ENCODE assay signal across 8 mouse cellular contexts in genomic region chr11:116592428-116592827, GRCm38 (mm10). TPM values are rescaled to one million over a fixed set of nuclear protein-coding genes. Genes with fewer than 3 reads are reported as not detected.
A peak's percentile ranks its signal among the peaks of the same experiment; 100 is the strongest.
DNase-seq lines count a peak whose midpoint lies in the region; ATAC-seq lines count a peak whose summit lies in the region.

No protein-coding gene starts in this region.

- no peak overlapping the region for H3K4me2 ChIP-seq in intestine, embryonic 14.5 days (ENCODE audit: low read length)

- no peaks in the 10 kb centered on the region for H3K9me3 ChIP-seq in intestine, embryonic 14.5 days (ENCODE audit: control insufficient read depth, low read length)

- no peak overlapping the region for H3K27ac ChIP-seq in intestine, embryonic 14.5 days (ENCODE audit: low read depth)

- 0 out of 2 replicates have a peak, but pooled peaks cover 7% of the 10 kb centered on the region for H3K27me3 ChIP-seq in intestine, embryonic 14.5 days (replicated peaks; ENCODE audit: control insufficient read depth, insufficient read depth, low read length)

- H3K4me1 ChIP-seq in intestine, embryonic 14.5 days (replicated peaks; ENCODE audit: control insufficient read depth, insufficient read depth, low read length): no peaks in the 10 kb centered on the region

- 0 out of 2 replicates have a peak, but pooled peaks have one; percentile 28 for ATAC-seq in intestine, embryonic 14.5 days (replicated peaks; ENCODE audit: low FRiP score, low TSS enrichment, low read depth)

- no peak overlapping the region for H3K4me3 ChIP-seq in intestine, embryonic 14.5 days (ENCODE audit: low read depth, low read length)

- no peaks in the 10 kb centered on the region for H3K36me3 ChIP-seq in intestine, embryonic 14.5 days (ENCODE audit: control insufficient read depth, insufficient read depth, low read length)

- peak; percentile 90 to 98 for DNase-seq in adrenal gland, adult (ENCODE audit: inconsistent age in 2 of 2, low spot score in 1 of 2)
- peak; percentile 97 for DNase-seq in embryo, embryonic 10.5 days (ENCODE audit: low spot score)
- DNase-seq in gastrocnemius, postnatal 25 days: peak; percentile 85
- DNase-seq in intestine, embryonic 14.5 days (ENCODE audit: low spot score): peak; percentile 98
- DNase-seq in left cerebral cortex, postnatal 10 days (ENCODE audit: extremely low spot score in 1 of 2, low spot score in 2 of 2): peak; percentile 92
- DNase-seq in mesoderm, embryonic 11.5 days (ENCODE audit: low read depth, low spot score): peak; percentile 96
- peak; percentile 85 to 88 for DNase-seq in right cerebral cortex, postnatal 36 days (ENCODE audit: low spot score in 2 of 2)
- peak; percentile 88 to 95 for DNase-seq in urinary bladder, postnatal 4 days (ENCODE audit: low spot score in 2 of 2)

- no peak overlapping the region for H3K9ac ChIP-seq in intestine, embryonic 14.5 days (ENCODE audit: low read length)

- intact Hi-C loops in left cerebral cortex, postnatal 10 days (cut with DNase I): no loop called here

RNA-seq across cellular contexts. Expression of gene Aanat, which starts 6.2 kb away (rescaled TPM):
- not detected for total RNA-seq in gastrocnemius, postnatal 25 days (2021)
- polyA plus RNA-seq in intestine, embryonic 14.5 days (2014; fragmentation: Nextera tagmentation; extraction: Ambion mirVana): not detected in 2 replicates
- total RNA-seq in left cerebral cortex, postnatal 10 days (2021): 1 to 10 TPM; 1.0 to 1.6 TPM

RNA-seq across cellular contexts. Expression of gene Ube2o, which starts 11.2 kb away (rescaled TPM):
- 10 to 100 TPM; 17.9 to 20.4 TPM for total RNA-seq in gastrocnemius, postnatal 25 days (2021)
- 9.7 and 9.8 TPM in 2 replicates for polyA plus RNA-seq in intestine, embryonic 14.5 days (2014; fragmentation: Nextera tagmentation; extraction: Ambion mirVana)
- 100 to 1,000 TPM; 136 to 140 TPM for total RNA-seq in left cerebral cortex, postnatal 10 days (2021)

RNA-seq across cellular contexts. Expression of gene Rhbdf2, which starts 34.4 kb away (rescaled TPM):
- total RNA-seq in gastrocnemius, postnatal 25 days (2021): 1 to 10 TPM; 6.3 to 7.5 TPM
- 5.7 and 5.9 TPM in 2 replicates for polyA plus RNA-seq in intestine, embryonic 14.5 days (2014; fragmentation: Nextera tagmentation; extraction: Ambion mirVana)
- 1 to 10 TPM in 1 of 2 experiments, under 1 TPM in 1; 0.95 to 1.1 TPM for total RNA-seq in left cerebral cortex, postnatal 10 days (2021)

Comparison
In these comparisons a context has a peak if more than half of its experiments do, and no peak if none do; other contexts are left out.
1. RNA of gene Ube2o, which starts 11.2 kb away (total RNA-seq): 136 to 140 TPM in left cerebral cortex, postnatal 10 days; 17.9 to 20.4 TPM in gastrocnemius, postnatal 25 days; every median in the first group is over 4 times any median in the second.
2. Peak in every context shown above with its lines, with median percentiles within 50 percentile points of each other: DNase-seq.